12 mouse cellular contexts compared by ENCODE assay signal in genomic region chr13:48913680-48914079, GRCm38 (mm10). TPM values are rescaled to one million over a fixed set of nuclear protein-coding genes. Genes with fewer than 3 reads are reported as not detected.
DNase-seq lines count a peak whose midpoint lies in the region; ATAC-seq and TF ChIP-seq lines count a peak whose summit lies in the region.
"Had no signal": no experiment of that assay in that cellular context is flagged by ENCODE, and none has a peak within 500 bp of the region (broad histone marks: within the 10 kb centered on the region; RNA-seq: fewer than 3 reads in every experiment).

No protein-coding gene starts in this region.

- H3K36me3 ChIP-seq in heart, postnatal 0 days (replicated peaks; ENCODE audit: control insufficient read depth, insufficient read depth, low read length): peaks cover 66% of the 10 kb centered on the region
- peaks cover 62% of the 10 kb centered on the region for H3K36me3 ChIP-seq in midbrain, embryonic 14.5 days (ENCODE audit: control insufficient read depth, insufficient read depth, low read length)
- peaks cover 90% of the 10 kb centered on the region for H3K36me3 ChIP-seq in midbrain, embryonic 10.5 days
- peaks cover 51% of the 10 kb centered on the region for H3K36me3 ChIP-seq in intestine, postnatal 0 days (ENCODE audit: control insufficient read depth, insufficient read depth)
- peaks cover 49% of the 10 kb centered on the region for H3K36me3 ChIP-seq in neural tube, embryonic 15.5 days

- no peak overlapping the region for H3K27ac ChIP-seq in heart, postnatal 0 days (ENCODE audit: low read depth)
- H3K27ac ChIP-seq in midbrain, embryonic 14.5 days (replicated peaks; ENCODE audit: low read depth, low read length): no peak overlapping the region
- no peak overlapping the region for H3K27ac ChIP-seq in midbrain, embryonic 10.5 days (replicated peaks)
- H3K27ac ChIP-seq in intestine, postnatal 0 days (ENCODE audit: low read depth, low read length): no peak overlapping the region
- no peak overlapping the region for H3K27ac ChIP-seq in neural tube, embryonic 15.5 days (replicated peaks)
- H3K27ac ChIP-seq: embryonic facial prominence, embryonic 15.5 days; limb, embryonic 12.5 days had no signal

- no peak overlapping the region for H3K9ac ChIP-seq in heart, postnatal 0 days (replicated peaks; ENCODE audit: low read depth, low read length)
- H3K9ac ChIP-seq in midbrain, embryonic 14.5 days (replicated peaks; ENCODE audit: low read length): no peak overlapping the region
- no peak overlapping the region for H3K9ac ChIP-seq in intestine, postnatal 0 days (ENCODE audit: low read depth, low read length)
- H3K9ac ChIP-seq in neural tube, embryonic 15.5 days (replicated peaks): no peak overlapping the region
- H3K9ac ChIP-seq: embryonic facial prominence, embryonic 15.5 days; limb, embryonic 12.5 days had no signal

- H3K9me3 ChIP-seq in heart, postnatal 0 days (replicated peaks; ENCODE audit: control insufficient read depth, low read length): no peaks in the 10 kb centered on the region
- no peaks in the 10 kb centered on the region for H3K9me3 ChIP-seq in midbrain, embryonic 14.5 days (ENCODE audit: control insufficient read depth, low read length)
- H3K9me3 ChIP-seq in midbrain, embryonic 10.5 days (replicated peaks): no peaks in the 10 kb centered on the region
- no peaks in the 10 kb centered on the region for H3K9me3 ChIP-seq in intestine, postnatal 0 days (ENCODE audit: control insufficient read depth)
- no peaks in the 10 kb centered on the region for H3K9me3 ChIP-seq in neural tube, embryonic 15.5 days (replicated peaks)
- H3K9me3 ChIP-seq: embryonic facial prominence, embryonic 15.5 days; limb, embryonic 12.5 days had no signal

- H3K4me1 ChIP-seq in heart, postnatal 0 days (ENCODE audit: control insufficient read depth, insufficient read depth): peaks cover 22% of the 10 kb centered on the region
- no peaks in the 10 kb centered on the region for H3K4me1 ChIP-seq in midbrain, embryonic 14.5 days (ENCODE audit: control insufficient read depth, insufficient read depth, low read length)
- no peaks in the 10 kb centered on the region for H3K4me1 ChIP-seq in midbrain, embryonic 10.5 days
- no peaks in the 10 kb centered on the region; the same call in 1 of the 2 replicates for H3K4me1 ChIP-seq in intestine, postnatal 0 days (replicated peaks; ENCODE audit: control insufficient read depth, insufficient read depth, low read length)
- H3K4me1 ChIP-seq in neural tube, embryonic 15.5 days: no peaks in the 10 kb centered on the region
- H3K4me1 ChIP-seq: embryonic facial prominence, embryonic 15.5 days had no signal

- no peak for TF ChIP-seq EP300 in heart, postnatal 0 days (IDR thresholded peaks at IDR 0.05; ENCODE audit: low read depth)

- H3K4me2 ChIP-seq in heart, postnatal 0 days (ENCODE audit: low read depth, low read length): no peak overlapping the region
- H3K4me2 ChIP-seq in midbrain, embryonic 14.5 days (ENCODE audit: low read length): no peak overlapping the region
- H3K4me2 ChIP-seq in intestine, postnatal 0 days (replicated peaks; ENCODE audit: low read depth): no peak overlapping the region
- no peak overlapping the region for H3K4me2 ChIP-seq in neural tube, embryonic 15.5 days
- H3K4me2 ChIP-seq: embryonic facial prominence, embryonic 15.5 days; limb, embryonic 12.5 days had no signal

- peak; percentile 30 for DNase-seq in heart, postnatal 0 days (ENCODE audit: low spot score)
- no peak for DNase-seq in heart, postnatal 25 days (ENCODE audit: low spot score)
- peak; percentile 18 for DNase-seq in midbrain, embryonic 14.5 days
- DNase-seq in midbrain, embryonic 10.5 days (ENCODE audit: low spot score): no peak
- DNase-seq in adrenal gland, adult 2 months: peak; percentile 85
- peak; percentile 45 for DNase-seq in ovary, postnatal 14 days (ENCODE audit: low spot score)
- DNase-seq: cerebellum, adult 8-10 months; gastrocnemius, postnatal 36 days had no signal

- H3K4me3 ChIP-seq in heart, postnatal 0 days (ENCODE audit: low read depth, low read length): no peak overlapping the region
- H3K4me3 ChIP-seq in midbrain, embryonic 14.5 days (replicated peaks; ENCODE audit: low read depth, low read length): no peak overlapping the region
- no peak overlapping the region for H3K4me3 ChIP-seq in midbrain, embryonic 10.5 days
- H3K4me3 ChIP-seq in intestine, postnatal 0 days (ENCODE audit: low read depth, low read length): no peak overlapping the region
- H3K4me3 ChIP-seq in neural tube, embryonic 15.5 days (replicated peaks): no peak overlapping the region
- H3K4me3 ChIP-seq: embryonic facial prominence, embryonic 15.5 days; limb, embryonic 12.5 days had no signal

- TF ChIP-seq CTCF in heart, postnatal 0 days (IDR thresholded peaks at IDR 0.05; ENCODE audit: low read depth): no peak
- no peak for TF ChIP-seq CTCF in intestine, postnatal 0 days (IDR thresholded peaks at IDR 0.05; ENCODE audit: low read depth)

- 35% methylated on average over 1 of the region's 1 CpGs for WGBS in heart, postnatal 0 days
- WGBS in midbrain, embryonic 14.5 days: 88% methylated on average over 1 of the region's 1 CpGs
- 90% methylated on average over 1 of the region's 1 CpGs for WGBS in midbrain, embryonic 10.5 days
- 90% methylated on average over 1 of the region's 1 CpGs for WGBS in intestine, postnatal 0 days
- 72% methylated on average over 1 of the region's 1 CpGs for WGBS in neural tube, embryonic 15.5 days

- ATAC-seq in heart, postnatal 0 days (ENCODE audit: insufficient read depth, low read depth): no peak
- no peak for ATAC-seq in midbrain, embryonic 14.5 days (ENCODE audit: low FRiP score, low TSS enrichment)
- ATAC-seq in intestine, postnatal 0 days: no peak
- no peak for ATAC-seq in neural tube, embryonic 15.5 days (ENCODE audit: low FRiP score)

- intact Hi-C loops in heart, postnatal 25 days (cut with DNase I): no loop called here

- H3K27me3 ChIP-seq in heart, postnatal 0 days (ENCODE audit: control insufficient read depth, insufficient read depth, low read length): no peaks in the 10 kb centered on the region
- no peaks in the 10 kb centered on the region for H3K27me3 ChIP-seq in midbrain, embryonic 14.5 days (ENCODE audit: control insufficient read depth, insufficient read depth, low read length)
- no peaks in the 10 kb centered on the region for H3K27me3 ChIP-seq in midbrain, embryonic 10.5 days (ENCODE audit: low read depth, poor library complexity, severe bottlenecking)
- no peaks in the 10 kb centered on the region for H3K27me3 ChIP-seq in intestine, postnatal 0 days (replicated peaks; ENCODE audit: control insufficient read depth, insufficient read depth, low read length)
- no peaks in the 10 kb centered on the region for H3K27me3 ChIP-seq in neural tube, embryonic 15.5 days (replicated peaks)
- H3K27me3 ChIP-seq: embryonic facial prominence, embryonic 15.5 days; limb, embryonic 12.5 days had no signal

RNA-seq across cellular contexts. Expression of gene Phf2, which starts 42.8 kb away (rescaled TPM):
- total RNA-seq in heart, postnatal 0 days (2014; rRNA removed; ENCODE audit: low replicate concordance): 12.7 and 17.9 TPM in 2 replicates
- 2.3 and 2.6 TPM in 2 replicates for polyA plus RNA-seq in heart, postnatal 0 days (2015; fragmentation: Nextera tagmentation; extraction: Ambion mirVana)
- 10 to 100 TPM; 25.4 to 29.0 TPM for total RNA-seq in heart, postnatal 25 days (2021)
- polyA plus RNA-seq in midbrain, embryonic 14.5 days (2014; fragmentation: Nextera tagmentation; extraction: Ambion mirVana): 12.1 and 14.3 TPM in 2 replicates
- polyA plus RNA-seq in midbrain, embryonic 10.5 days (2016; fragmentation: Nextera tagmentation; extraction: Ambion mirVana): 6.6 and 9.3 TPM in 2 replicates
- 10 to 100 TPM; 41.2 to 42.9 TPM for total RNA-seq in adrenal gland, adult 2 months (2021)
- 19.5 and 22.2 TPM in 2 replicates for polyA plus RNA-seq in adrenal gland, adult 2 months (2012; rRNA removed)
- polyA plus RNA-seq in intestine, postnatal 0 days (2015; fragmentation: Nextera tagmentation; extraction: Ambion mirVana): 3.5 and 3.6 TPM in 2 replicates
- 6.3 and 6.6 TPM in 2 replicates for polyA plus RNA-seq in neural tube, embryonic 15.5 days (2015; fragmentation: Nextera tagmentation; extraction: Ambion mirVana)

RNA-seq across cellular contexts. Expression of gene Fam120a, which starts 54.1 kb away (rescaled TPM):
- total RNA-seq in heart, postnatal 0 days (2014; rRNA removed; ENCODE audit: low replicate concordance): 110 and 112 TPM in 2 replicates
- polyA plus RNA-seq in heart, postnatal 0 days (2015; fragmentation: Nextera tagmentation; extraction: Ambion mirVana): 13.4 and 13.9 TPM in 2 replicates
- 100 to 1,000 TPM; 110 to 116 TPM for total RNA-seq in heart, postnatal 25 days (2021)
- polyA plus RNA-seq in midbrain, embryonic 14.5 days (2014; fragmentation: Nextera tagmentation; extraction: Ambion mirVana): 16.0 and 17.3 TPM in 2 replicates
- 13.7 and 14.0 TPM in 2 replicates for polyA plus RNA-seq in midbrain, embryonic 10.5 days (2016; fragmentation: Nextera tagmentation; extraction: Ambion mirVana)
- 100 to 1,000 TPM; 160 to 173 TPM for total RNA-seq in adrenal gland, adult 2 months (2021)
- polyA plus RNA-seq in adrenal gland, adult 2 months (2012; rRNA removed): 76.8 and 86.1 TPM in 2 replicates
- polyA plus RNA-seq in intestine, postnatal 0 days (2015; fragmentation: Nextera tagmentation; extraction: Ambion mirVana): 24.2 and 25.9 TPM in 2 replicates
- polyA plus RNA-seq in neural tube, embryonic 15.5 days (2015; fragmentation: Nextera tagmentation; extraction: Ambion mirVana): 11.5 and 13.4 TPM in 2 replicates

Comparison
In these comparisons a context has a peak if more than half of its experiments do, and no peak if none do; other contexts are left out.
1. DNase-seq: peak in heart, postnatal 0 days (single experiment), midbrain, embryonic 14.5 days (single experiment), adrenal gland, adult 2 months (single experiment) and ovary, postnatal 14 days (single experiment); none in heart, postnatal 25 days (single experiment) and midbrain, embryonic 10.5 days (single experiment).